Mouse (Mus musculus) hematopoietic stem cell, adult 5-6 weeks (primary cell): ENCODE data around the gene Paf1. TPM values are rescaled to one million over a fixed set of nuclear protein-coding genes. Genes with fewer than 3 reads are reported as not detected.
"Not testable (repeated sequence)": the region's sequence is repeated elsewhere in the genome, so short reads cannot be mapped to it uniquely, and the experiment has no call there.

Experiments
- ATAC-seq, 2 experiments: fragments of 125-278 bp in 1 of 2; replicated peaks in 1 of 2; 2 replicates each; pipeline ENCODE4 v1.8.0; 2016 to 2017; ENCODE audit warnings: inconsistent platforms in 2 of 2, mild to moderate bottlenecking in 2 of 2, moderate number of reproducible peaks in 2 of 2, low read depth in 1 of 2, moderate TSS enrichment in 1 of 2; ENCODE audit not compliant: low FRiP score in 2 of 2, poor library complexity in 2 of 2, severe bottlenecking in 2 of 2, insufficient read depth in 1 of 2, low TSS enrichment in 1 of 2
- total RNA-seq: library from RNA; stranded (forward); fragments of 172-1452, 232-1000 nt; gene quantifications from 2 replicates; pipeline ENCODE4 v1.2.3, GENCODE M21; 2017

Paf1 gene
- total RNA-seq, 1 experiment from 2014 or later, result 184 TPM

DNA sequence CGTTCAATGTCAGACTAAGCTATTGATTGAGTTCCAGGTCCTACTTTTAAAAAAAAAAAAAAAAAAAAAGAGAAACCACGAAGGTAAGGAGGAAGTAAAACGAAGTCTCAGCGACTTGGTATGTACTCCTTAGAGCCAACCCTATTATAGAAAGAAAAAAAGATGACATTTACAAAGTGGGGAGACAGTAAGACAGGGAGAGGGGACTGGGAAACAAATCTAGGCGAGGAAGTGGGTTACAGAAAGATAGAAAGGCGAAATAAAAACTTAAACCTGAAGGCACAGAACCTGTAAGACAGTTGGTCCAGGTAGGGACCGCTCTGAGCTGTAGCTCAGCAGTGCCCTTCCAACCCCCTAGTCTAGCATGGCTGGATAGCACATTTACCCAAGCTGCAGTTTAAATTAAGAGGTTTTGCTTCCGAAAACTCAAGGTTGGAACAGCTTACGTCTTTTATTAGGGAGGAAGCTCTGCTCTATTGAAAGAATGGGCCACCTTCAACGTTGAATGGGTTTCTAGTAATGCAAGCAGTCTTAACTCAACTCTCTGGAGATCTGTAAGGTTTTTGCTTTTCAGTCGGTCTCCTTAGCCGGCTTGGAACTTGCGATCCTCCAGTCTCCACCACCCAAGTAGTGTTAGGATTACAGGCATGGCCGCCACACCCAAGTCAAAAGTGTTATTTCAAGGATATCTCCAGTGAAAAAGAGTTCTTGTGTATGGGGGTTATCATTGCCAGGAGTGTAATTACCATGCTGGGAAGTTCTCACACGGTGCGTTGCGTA lies 12.3 kb upstream of the Paf1 start, which contains the start of gene Zfp36:
TSS of gene Zfp36 (minus strand) at position 17 of the 780 bp plus-strand sequence.
- no peak for ATAC-seq

DNA sequence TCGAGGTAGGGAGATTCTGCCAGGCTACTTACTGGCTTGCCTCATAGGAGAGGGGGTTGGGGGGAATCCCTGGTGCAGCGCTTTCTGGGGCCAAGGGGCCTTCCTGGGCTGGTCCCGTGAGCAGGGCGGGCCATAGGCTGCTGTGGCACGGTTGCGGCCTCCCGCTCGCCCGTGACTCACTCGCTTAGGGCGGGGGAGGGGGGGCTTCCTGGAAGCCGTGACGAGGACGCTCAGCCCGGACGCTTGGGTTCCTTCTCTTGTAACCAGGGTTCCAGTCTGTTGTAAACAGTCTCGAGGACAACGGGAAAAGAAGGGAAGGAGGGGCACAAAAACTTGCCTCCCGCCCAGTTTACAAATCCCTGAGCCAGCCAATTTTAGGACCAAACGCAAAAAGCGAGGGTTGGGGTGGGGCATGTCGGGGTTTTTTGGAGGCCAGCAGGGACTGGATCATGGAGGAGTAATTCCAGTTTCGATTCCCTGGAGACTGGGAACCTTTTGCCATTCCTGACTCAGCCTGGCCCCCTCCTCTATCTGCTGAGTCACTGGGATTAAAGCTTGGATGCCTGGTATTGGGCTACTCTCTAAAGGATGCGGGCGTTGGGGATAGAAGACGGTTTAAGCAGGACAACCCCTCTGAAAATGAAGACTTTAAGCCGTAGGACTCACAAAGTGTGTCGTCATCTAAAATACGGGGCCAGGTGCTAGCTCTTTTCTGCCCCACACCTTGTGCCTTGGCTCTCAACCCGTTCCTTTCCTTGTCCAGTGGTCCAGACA lies 11.5 kb upstream of the Paf1 start:
- ATAC-seq, result peak; percentile 20 to 30

DNA sequence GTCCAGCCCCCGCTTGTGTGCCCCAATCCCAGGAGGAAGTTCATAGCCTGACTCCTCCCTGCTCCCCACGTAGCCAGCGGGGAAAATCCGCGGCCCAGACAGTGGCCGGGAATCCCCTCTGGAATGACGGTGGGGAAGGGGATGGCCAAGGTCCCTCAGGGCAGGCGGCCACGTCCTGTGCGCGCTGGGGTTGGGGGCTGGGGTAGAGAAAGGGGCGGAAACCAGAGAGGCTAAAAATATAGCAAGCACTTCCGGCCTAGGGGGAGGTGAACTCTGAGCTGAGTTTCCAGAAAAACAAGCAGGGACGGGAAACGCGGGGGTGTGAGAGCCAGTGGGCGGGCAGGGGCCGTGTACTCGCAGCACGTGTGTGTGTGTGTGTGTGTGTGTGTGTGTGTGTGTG lies 10.8 kb upstream of the Paf1 start:
- peak; percentile 1 to 3; a peak in 3 of 4 replicates for ATAC-seq

DNA sequence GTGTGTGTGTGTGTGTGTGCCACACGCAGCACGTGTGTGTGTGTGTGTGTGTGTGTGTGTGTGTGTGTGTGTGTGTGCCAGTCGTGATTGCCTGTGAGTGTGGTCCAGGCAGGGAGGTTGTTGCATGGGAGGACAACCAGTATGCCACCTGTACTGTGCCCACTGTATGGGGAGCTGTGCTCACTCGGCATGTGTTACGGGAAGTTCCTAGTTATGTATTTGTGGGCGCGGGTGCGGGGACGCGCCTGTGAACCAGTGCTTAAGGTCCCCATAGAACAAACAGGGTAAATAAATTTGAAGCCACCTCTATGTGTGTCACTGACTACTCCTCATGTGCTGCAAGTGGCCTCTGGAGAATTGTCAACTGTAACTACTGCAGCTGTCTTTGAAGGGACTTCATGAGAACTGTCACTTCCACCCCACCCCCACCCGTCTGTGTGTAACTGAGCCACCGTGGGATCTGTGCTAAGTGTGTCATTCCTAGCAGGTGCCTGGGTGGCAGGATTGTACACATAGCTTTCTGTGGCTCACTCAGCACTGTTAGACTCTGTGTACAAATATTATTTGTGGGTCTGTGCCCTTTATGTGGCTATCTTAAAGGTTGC lies 10.3 kb upstream of the Paf1 start:
- ATAC-seq, result no peak

DNA sequence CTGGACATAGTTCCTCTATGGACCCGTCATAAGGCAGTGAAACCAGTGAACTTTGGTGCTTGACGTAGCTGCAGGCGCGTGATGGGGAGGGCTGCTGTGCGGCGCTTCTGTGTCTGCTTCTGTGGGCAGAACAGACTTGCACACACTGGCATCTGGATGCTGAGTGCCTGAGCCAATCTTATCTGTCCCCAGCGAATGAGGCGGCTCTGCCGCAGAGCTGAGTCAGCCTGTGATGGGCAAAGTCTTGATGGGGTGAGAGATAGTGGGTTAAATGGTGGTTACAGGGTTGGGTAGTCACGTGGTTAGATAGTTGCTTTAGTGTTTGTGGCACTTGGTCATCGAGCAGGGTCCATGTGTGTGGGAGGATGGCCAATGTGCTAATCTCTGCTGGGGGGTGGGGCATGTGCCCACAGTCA lies 9.8 kb upstream of the Paf1 start:
- ATAC-seq, result peak; percentile 18 to 19

DNA sequence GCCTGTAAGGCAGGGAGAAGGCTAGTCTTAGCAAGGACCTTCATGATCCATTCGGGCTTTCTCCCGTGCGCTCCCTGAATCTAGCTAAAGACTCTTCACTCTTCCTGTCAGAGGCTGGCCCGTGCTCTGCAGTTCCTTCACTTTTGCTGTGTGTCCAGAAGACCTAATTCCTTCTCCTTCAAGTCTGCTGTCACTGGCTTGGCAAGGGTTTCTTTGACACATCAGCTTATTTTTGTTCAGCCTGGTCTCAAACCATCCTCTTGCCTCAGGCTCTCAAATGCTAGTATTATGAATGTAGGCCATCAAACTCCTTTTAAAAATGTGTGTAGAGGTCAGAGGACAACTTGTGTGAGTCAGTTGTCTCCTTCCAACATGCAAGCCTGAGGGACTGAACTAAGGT lies 9.1 kb upstream of the Paf1 start:
- ATAC-seq, result no peak

DNA sequence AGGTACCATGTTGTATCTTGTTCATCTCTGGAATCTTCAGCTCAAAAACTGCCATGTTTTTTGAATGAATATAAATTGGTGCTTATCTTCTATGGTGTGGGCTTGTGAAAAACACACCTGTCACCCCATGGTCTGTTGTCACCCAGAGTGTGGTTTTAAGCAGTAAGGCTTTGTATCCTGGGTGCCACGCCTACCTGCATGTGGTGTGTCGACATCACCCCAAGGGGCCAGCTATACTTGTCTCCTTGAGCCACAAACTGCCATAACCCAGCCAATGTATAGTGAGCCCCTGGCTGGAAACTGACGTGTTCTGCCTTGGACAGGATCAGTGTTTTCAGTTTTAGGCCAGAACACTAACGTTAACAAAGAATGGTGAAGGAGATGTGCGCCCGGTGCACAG lies 8.6 kb upstream of the Paf1 start:
- ATAC-seq, result no peak

DNA sequence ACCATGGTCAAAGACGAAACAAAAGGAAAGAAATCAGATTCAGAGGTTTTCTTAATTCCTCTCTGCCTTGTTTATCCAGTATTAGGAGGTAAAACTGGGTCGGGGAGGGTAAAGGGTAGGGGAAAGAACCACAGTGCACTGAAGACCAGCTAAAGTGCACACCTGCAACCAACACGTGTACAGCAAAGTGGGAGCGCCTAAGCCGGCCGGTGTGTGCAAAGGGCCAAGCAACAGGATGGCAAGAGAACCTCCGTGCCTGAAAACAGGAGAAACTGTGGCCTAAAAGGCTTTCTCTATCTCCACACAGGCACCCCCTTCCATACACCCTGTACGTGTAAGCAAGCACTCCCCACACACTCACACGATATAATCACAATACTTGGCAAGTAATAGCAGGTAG lies 7.6 kb upstream of the Paf1 start:
- no peak for ATAC-seq

DNA sequence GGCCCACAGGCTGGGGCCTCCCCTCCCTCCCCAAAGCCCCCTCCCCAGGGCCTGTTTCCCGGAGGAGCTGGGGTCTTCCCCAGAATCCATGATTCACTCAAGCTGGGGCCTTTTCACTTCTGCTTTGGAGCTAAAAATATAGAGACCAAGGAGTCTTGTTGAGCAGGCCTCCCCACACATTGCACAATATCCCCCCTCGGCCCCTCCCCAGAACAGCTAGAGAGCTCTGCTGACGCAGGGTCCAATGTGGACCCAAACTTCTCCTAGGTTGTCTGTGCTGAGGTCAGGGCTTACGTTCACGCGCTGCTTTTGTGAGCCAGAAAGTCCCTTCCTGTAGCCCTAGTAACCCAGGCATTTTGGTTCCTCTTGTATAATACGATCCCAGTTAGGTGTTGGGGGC lies 6.7 kb upstream of the Paf1 start:
- ATAC-seq, result peak; percentile 12 to 30; a peak in 3 of 4 replicates

DNA sequence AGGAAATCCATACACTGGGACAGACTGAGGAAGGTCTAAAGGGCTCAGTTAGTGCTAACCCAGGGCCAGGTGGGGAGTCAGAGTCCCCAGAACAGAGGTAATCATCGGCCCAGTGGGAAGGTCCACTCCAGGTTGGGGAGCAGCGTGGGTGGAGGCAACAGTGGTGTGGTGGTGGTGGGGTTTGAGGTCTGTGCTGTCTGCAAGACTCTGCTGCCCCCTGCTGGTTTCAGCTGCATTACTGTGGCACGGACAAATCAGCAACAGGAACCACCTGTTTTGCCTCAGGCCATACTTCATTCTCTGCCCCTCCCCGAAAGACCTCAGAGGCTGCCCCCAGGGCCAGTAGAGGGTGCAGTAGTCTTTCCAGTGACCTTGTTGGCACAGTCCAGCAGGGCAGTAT lies 6.3 kb upstream of the Paf1 start:
- ATAC-seq, result peak; percentile 57 to 63

DNA sequence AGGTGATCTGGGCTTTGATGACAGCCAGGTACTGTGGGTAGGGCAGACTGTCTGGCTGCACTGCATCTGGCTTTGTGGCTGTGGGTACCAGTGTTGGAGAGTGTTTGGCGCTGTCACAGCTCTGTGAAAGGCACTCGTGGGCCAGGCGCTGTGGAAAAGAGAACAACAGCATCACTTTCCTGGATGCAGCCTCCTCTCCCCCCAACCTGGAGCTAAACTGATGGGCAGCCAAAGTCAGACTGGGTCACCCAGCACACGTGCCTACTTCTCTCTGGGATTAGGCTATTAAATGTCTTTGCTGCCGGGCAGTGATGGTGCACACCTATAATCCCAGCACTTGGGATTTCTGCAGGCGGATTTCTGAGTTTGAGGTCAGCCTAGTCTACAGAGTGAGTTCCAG lies 5.9 kb upstream of the Paf1 start:
- not testable (repeated sequence) for ATAC-seq

DNA sequence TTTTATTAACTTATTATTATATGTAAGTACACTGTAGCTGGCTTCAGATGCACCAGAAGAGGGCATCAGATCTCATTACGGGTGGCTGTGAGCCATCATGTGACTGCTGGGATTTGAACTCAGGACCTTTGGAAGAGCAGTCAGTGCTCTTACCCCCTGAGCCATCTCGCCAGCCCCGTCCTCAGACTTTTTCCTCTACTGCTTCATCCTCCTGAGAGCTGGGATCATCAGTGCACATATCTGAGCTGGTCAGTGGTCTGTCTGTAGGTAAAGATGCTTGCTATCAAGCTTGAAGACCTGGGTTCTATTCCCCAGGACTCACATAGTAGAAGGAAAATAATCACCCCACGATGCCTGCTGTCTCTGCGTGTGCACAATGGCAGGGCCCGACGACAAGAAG lies 5.4 kb upstream of the Paf1 start:
- ATAC-seq, result not testable (repeated sequence)

DNA sequence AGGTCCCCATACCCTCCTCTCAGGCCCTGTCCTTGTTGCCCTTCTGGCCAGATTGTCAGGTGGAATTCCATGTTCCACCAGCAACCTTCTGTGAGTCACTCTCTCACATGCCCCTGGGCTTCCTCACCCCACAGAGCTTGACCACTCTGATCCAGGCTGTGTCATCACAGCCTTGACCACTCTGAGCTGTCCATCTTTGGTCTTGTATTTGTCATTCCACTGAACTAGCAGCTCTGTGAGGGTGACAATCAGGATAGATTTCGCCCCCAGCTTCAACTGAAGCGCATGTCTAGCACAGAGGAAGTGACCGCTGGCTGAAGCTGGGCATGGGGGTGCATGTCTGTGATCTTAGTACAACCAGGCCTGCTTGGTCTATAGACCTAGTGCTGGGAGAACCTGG lies 2.4 kb upstream of the Paf1 start:
- ATAC-seq, result no peak

DNA sequence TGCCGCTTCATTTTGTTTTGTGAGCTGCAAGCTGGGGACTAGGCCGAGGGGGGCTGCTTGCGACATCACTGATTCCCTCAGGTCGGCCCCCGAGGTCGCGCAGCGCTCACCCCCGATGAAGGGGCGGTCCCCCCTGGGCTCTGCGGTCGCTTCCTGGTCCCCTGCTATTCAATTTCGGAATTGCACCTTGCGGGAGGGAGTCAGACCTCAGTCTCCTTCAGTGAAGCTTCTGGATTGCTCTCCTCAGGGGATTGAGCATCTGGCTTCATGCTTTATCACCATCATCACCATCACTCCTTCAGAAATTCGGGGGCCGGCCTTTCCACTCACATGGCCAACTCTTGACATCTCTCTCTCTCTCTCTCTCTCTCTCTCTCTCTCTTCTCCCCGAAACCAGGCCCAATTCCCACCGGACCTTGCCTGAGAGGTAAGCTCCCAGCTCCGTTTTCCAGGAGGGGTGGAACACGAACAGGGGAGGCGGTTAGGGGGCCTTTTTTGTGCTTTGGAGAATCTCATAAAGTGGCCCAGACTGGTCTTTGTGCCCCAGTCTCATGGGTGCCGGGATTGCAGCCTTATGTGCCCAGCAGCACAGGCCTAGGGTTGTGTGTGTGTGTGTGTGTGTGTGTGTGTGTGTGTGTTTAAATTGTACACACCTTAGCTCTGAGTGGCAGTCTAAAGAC lies 661 bp downstream of the Paf1 start:
- ATAC-seq, result peak; percentile 3 to 15; a peak in 1 of 4 replicates

DNA sequence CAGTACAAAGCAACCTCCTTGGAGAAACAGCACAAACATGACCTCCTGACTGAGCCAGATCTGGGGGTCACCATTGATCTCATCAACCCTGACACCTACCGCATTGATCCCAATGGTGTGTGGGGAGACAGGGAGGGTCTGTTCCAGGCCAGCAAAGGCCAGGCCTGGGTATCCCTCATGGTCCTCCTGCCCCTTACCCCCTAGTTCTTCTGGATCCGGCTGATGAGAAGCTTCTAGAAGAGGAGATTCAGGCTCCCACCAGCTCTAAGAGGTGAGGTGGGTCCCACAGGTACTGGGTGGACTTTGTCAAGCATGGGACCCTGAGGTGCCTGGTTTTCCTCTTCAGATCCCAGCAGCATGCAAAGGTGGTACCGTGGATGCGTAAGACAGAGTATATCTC lies 2.7 kb downstream of the Paf1 start:
- ATAC-seq, result no peak

DNA sequence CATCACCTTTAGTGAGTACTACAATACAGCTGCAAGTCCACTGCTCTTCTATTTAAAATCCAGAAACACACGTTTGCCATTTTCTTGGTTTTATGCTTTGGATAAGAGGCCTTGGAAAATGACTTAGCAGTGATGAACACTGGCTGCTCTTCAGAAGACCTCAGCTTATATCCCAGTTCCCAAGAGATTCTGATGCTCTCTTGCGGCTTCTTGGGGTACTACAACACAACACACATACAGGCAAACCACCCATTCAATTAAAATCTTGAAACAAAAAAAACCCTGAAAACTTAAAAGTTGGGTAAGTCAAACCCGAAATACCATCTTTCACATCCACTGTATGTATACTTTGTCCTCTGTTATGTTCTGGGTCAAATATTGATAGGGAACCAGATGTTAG lies 5.2 kb downstream of the Paf1 start:
- no peak for ATAC-seq

DNA sequence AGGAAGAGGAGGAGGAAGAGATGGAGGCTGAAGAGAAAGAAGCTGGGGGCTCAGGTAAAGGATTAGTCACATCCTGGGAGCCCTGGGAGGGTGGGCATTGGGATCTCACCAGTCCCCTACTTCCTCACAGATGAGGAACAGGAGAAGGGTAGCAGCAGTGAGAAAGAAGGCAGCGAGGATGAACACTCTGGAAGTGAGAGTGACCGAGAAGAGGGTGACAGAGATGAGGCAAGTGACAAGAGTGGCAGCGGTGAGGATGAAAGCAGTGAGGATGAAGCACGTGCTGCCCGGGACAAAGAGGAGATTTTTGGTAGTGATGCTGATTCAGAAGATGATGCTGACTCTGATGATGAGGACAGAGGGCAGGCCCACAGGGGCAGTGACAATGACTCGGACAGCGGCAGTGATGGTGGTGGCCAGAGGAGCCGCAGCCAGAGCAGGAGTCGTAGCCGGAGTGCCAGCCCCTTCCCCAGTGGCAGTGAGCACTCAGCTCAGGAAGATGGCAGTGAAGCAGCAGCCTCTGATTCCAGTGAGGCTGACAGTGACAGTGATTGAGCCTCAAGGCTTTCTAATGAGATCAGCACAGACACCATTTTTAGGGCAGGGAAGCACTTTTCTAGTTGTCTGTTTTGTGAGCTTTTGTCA lies 6.1 kb downstream of the Paf1 start:
- no peak for ATAC-seq
